Mouse (Mus musculus): ENCODE measurements around the gene Atp6v1a.
A peak's percentile ranks its signal among the peaks of the same experiment; 100 is the strongest.

The Atp6v1a gene

GRCm38 (mm10) chr16:44138377-44138978 is 1.0 kb downstream of the Atp6v1a start:
- no peak for DNase-seq (ENCODE audit: low spot score in 2 of 2)

- DNase-seq (ENCODE audit: low spot score in 2 of 2), result no peak
These were observed 2.9 kb downstream of the Atp6v1a start for GRCm38 (mm10) chr16:44136511-44137021.

GRCm38 (mm10) chr16:44133187-44133586 is 6.3 kb downstream of the Atp6v1a start:
- no peak for DNase-seq (ENCODE audit: low spot score in 2 of 2)

- no peak for DNase-seq (ENCODE audit: low spot score in 2 of 2)
These were observed 7.2 kb downstream of the Atp6v1a start for GRCm38 (mm10) chr16:44132300-44132699.

GRCm38 (mm10) chr16:44126437-44126836 is 13.1 kb downstream of the Atp6v1a start:
- DNase-seq (ENCODE audit: low spot score in 2 of 2), result no peak

- no peak for DNase-seq (ENCODE audit: low spot score in 2 of 2)
These were observed 14.1 kb downstream of the Atp6v1a start for GRCm38 (mm10) chr16:44125436-44125835.

GRCm38 (mm10) chr16:44124713-44125112 is 14.8 kb downstream of the Atp6v1a start:
- no peak for DNase-seq (ENCODE audit: low spot score in 2 of 2)

GRCm38 (mm10) chr16:44123786-44124185 is 15.7 kb downstream of the Atp6v1a start:
- no peak for DNase-seq (ENCODE audit: low spot score in 2 of 2)

GRCm38 (mm10) chr16:44122982-44123725 is 16.4 kb downstream of the Atp6v1a start:
- peak; percentile 55 to 66 for DNase-seq (ENCODE audit: low spot score in 2 of 2)

- DNase-seq (ENCODE audit: low spot score in 2 of 2), result peak in 1 of 2 experiments; percentile 30
These were observed 16.9 kb downstream of the Atp6v1a start for GRCm38 (mm10) chr16:44122574-44122973.

GRCm38 (mm10) chr16:44122122-44122521 is 17.4 kb downstream of the Atp6v1a start:
- DNase-seq (ENCODE audit: low spot score in 2 of 2), result no peak

- DNase-seq (ENCODE audit: low spot score in 2 of 2), result no peak
These were observed 19.6 kb downstream of the Atp6v1a start for GRCm38 (mm10) chr16:44119753-44120501.

GRCm38 (mm10) chr16:44109002-44109401 is 30.5 kb downstream of the Atp6v1a start:
- peak in 1 of 2 experiments; percentile 30 for DNase-seq (ENCODE audit: low spot score in 2 of 2)

- DNase-seq (ENCODE audit: low spot score in 2 of 2), result no peak
These were observed 34.3 kb downstream of the Atp6v1a start for GRCm38 (mm10) chr16:44105211-44105610.

- no peak for DNase-seq (ENCODE audit: low spot score in 2 of 2)
These were observed 35.4 kb downstream of the Atp6v1a start for GRCm38 (mm10) chr16:44103806-44104766.

GRCm38 (mm10) chr16:44102925-44103324 is 36.6 kb downstream of the Atp6v1a start:
- no peak for DNase-seq (ENCODE audit: low spot score in 2 of 2)

- DNase-seq (ENCODE audit: low spot score in 2 of 2), result no peak
These were observed 38.3 kb downstream of the Atp6v1a start for GRCm38 (mm10) chr16:44101181-44101710.

- DNase-seq (ENCODE audit: low spot score in 2 of 2), result no peak
These were observed 40.1 kb downstream of the Atp6v1a start for GRCm38 (mm10) chr16:44099377-44099776.

- DNase-seq (ENCODE audit: low spot score in 2 of 2), result no peak
These were observed 51.9 kb downstream of the Atp6v1a start for GRCm38 (mm10) chr16:44087650-44088049.

- peak; percentile 22 to 30 for DNase-seq (ENCODE audit: low spot score in 2 of 2)
These were observed 76.2 kb downstream of the Atp6v1a start, which contains the start of gene Gramd1c for GRCm38 (mm10) chr16:44063025-44063894. Gene Gramd1c, minus strand, starts transcription at chr16:44063345.

Data from right cerebral cortex, postnatal 36 days (tissue).